Comparison of ENCODE assay signal across 8 mouse cellular contexts in genomic region chr4:125065517-125066307, GRCm38 (mm10). TPM values are rescaled to one million over a fixed set of nuclear protein-coding genes. Genes with fewer than 3 reads are reported as not detected.
A peak's percentile ranks its signal among the peaks of the same experiment; 100 is the strongest.
DNase-seq lines count a peak whose midpoint lies in the region; ATAC-seq and TF ChIP-seq lines count a peak whose summit lies in the region.

Gene Dnali1, minus strand, starts transcription at chr4:125065703.

- 2% methylated on average over 26 of the region's 26 CpGs for WGBS in hindbrain, embryonic 15.5 days
- WGBS in limb, embryonic 12.5 days: 3% methylated on average over 26 of the region's 26 CpGs
- 2% methylated on average over 26 of the region's 26 CpGs for WGBS in midbrain, embryonic 11.5 days

- H3K4me1 ChIP-seq in hindbrain, embryonic 15.5 days (replicated peaks): peaks cover 23% of the 10 kb centered on the region
- H3K4me1 ChIP-seq in limb, embryonic 12.5 days (replicated peaks): peaks cover 11% of the 10 kb centered on the region
- H3K4me1 ChIP-seq in midbrain, embryonic 11.5 days (ENCODE audit: control insufficient read depth, insufficient read depth, low read length): peaks cover 13% of the 10 kb centered on the region

- peak within 1 kb of the TSS; percentile 92 for H3K27ac ChIP-seq in gastrocnemius, adult 2 months
- peak within 1 kb of the TSS; percentile 74 for H3K27ac ChIP-seq in hindbrain, embryonic 15.5 days (replicated peaks)
- peak within 1 kb of the TSS; percentile 64 for H3K27ac ChIP-seq in limb, embryonic 12.5 days
- H3K27ac ChIP-seq in midbrain, embryonic 11.5 days (ENCODE audit: low read depth, low read length): no peak within 1 kb of the TSS

- DNase-seq in left cerebral cortex, adult 18-20 months (ENCODE audit: low spot score in 2 of 2): peak; percentile 18 to 21
- DNase-seq in left cerebral cortex, adult 8-10 months (ENCODE audit: low spot score in 2 of 2): no peak
- peak; percentile 32 to 42 for DNase-seq in cerebellum, postnatal 14 days
- peak; percentile 62 for DNase-seq in gastrocnemius, adult 2 months
- peak; percentile 91 for DNase-seq in midbrain, embryonic 11.5 days (ENCODE audit: low spot score, missing footprints)
- peak; percentile 40 to 62 for DNase-seq in spleen, adult 18-20 months

- peak; percentile 49; the same call in 1 of the 2 replicates for ATAC-seq in hindbrain, embryonic 15.5 days (ENCODE audit: low FRiP score, low read depth)
- ATAC-seq in limb, embryonic 12.5 days (ENCODE audit: insufficient number of reproducible peaks, insufficient read depth, low FRiP score, low TSS enrichment, low read depth): no peak
- ATAC-seq in midbrain, embryonic 11.5 days (ENCODE audit: low FRiP score): peak; percentile 61

- H3K4me3 ChIP-seq in gastrocnemius, adult 2 months: peak within 1 kb of the TSS; percentile 97
- H3K4me3 ChIP-seq in hindbrain, embryonic 15.5 days: peak within 1 kb of the TSS; percentile 77
- H3K4me3 ChIP-seq in limb, embryonic 12.5 days (replicated peaks): peak within 1 kb of the TSS; percentile 96
- H3K4me3 ChIP-seq in midbrain, embryonic 11.5 days (ENCODE audit: low read depth, low read length): peak within 1 kb of the TSS; percentile 85

- peak within 1 kb of the TSS; percentile 75 for H3K9ac ChIP-seq in hindbrain, embryonic 15.5 days
- H3K9ac ChIP-seq in limb, embryonic 12.5 days (replicated peaks): peak within 1 kb of the TSS; percentile 93
- peak within 1 kb of the TSS; percentile 80 for H3K9ac ChIP-seq in midbrain, embryonic 11.5 days (ENCODE audit: low read length)

- H3K27me3 ChIP-seq in hindbrain, embryonic 15.5 days: no peaks in the 10 kb centered on the region; the same call in 1 of the 2 replicates
- peaks cover 23% of the 10 kb centered on the region for H3K27me3 ChIP-seq in limb, embryonic 12.5 days
- H3K27me3 ChIP-seq in midbrain, embryonic 11.5 days (ENCODE audit: control insufficient read depth, insufficient read depth, low read length): no peaks in the 10 kb centered on the region

- peak within 1 kb of the TSS; percentile 91 for H3K4me2 ChIP-seq in hindbrain, embryonic 15.5 days
- H3K4me2 ChIP-seq in limb, embryonic 12.5 days: peak within 1 kb of the TSS; percentile 91
- peak within 1 kb of the TSS; percentile 65 for H3K4me2 ChIP-seq in midbrain, embryonic 11.5 days

- intact Hi-C loops in gastrocnemius, adult 2 months (cut with DNase I): loop anchor here (2.0 kb wide), 3 partner anchors 19 to 129 kb away; partner anchors contain the start of genes 9930104L06Rik and Meaf6

- no peak for TF ChIP-seq CTCF in gastrocnemius, adult 2 months (IDR thresholded peaks at IDR 0.05)

- H3K9me3 ChIP-seq in hindbrain, embryonic 15.5 days: no peaks in the 10 kb centered on the region
- no peaks in the 10 kb centered on the region for H3K9me3 ChIP-seq in limb, embryonic 12.5 days
- H3K9me3 ChIP-seq in midbrain, embryonic 11.5 days (ENCODE audit: control insufficient read depth, low read length): no peaks in the 10 kb centered on the region

- peaks cover 15% of the 10 kb centered on the region for H3K36me3 ChIP-seq in hindbrain, embryonic 15.5 days
- peaks cover 27% of the 10 kb centered on the region for H3K36me3 ChIP-seq in limb, embryonic 12.5 days
- peaks cover 7% of the 10 kb centered on the region for H3K36me3 ChIP-seq in midbrain, embryonic 11.5 days (ENCODE audit: control insufficient read depth, insufficient read depth, low read length)

RNA-seq across cellular contexts. Expression of gene Dnali1, which starts in this region (rescaled TPM):
- total RNA-seq in left cerebral cortex, adult 18-20 months (2021): under 1 TPM; 0.16 to 0.77 TPM
- under 1 TPM; 0.38 to 0.77 (median 0.69) TPM for total RNA-seq in left cerebral cortex, adult 8-10 months (2022)
- total RNA-seq in gastrocnemius, adult 2 months (2021): not detected
- polyA plus RNA-seq in hindbrain, embryonic 15.5 days (2015; fragmentation: Nextera tagmentation; extraction: Ambion mirVana): 1.1 and 1.4 TPM in 2 replicates
- polyA plus RNA-seq in limb, embryonic 12.5 days (2016; fragmentation: Nextera tagmentation; extraction: Ambion mirVana): not detected in 2 replicates
- polyA plus RNA-seq in midbrain, embryonic 11.5 days (2014; fragmentation: Nextera tagmentation; extraction: Ambion mirVana): 0.23 and 0.42 TPM in 2 replicates

Comparison
In these comparisons a context has a peak if more than half of its experiments do, and no peak if none do; other contexts are left out.
1. Peak in DNase-seq in left cerebral cortex, adult 18-20 months; RNA of the gene not detected or under 1 TPM.
2. Peak in DNase-seq, H3K4me3 ChIP-seq and H3K27ac ChIP-seq in gastrocnemius, adult 2 months; RNA of the gene not detected or under 1 TPM.
3. Peak in DNase-seq, ATAC-seq, H3K4me3 ChIP-seq, H3K9ac ChIP-seq and H3K4me2 ChIP-seq in midbrain, embryonic 11.5 days; RNA of the gene not detected or under 1 TPM.
4. DNase-seq: peak in cerebellum, postnatal 14 days (2 of 2) and spleen, adult 18-20 months (2 of 2); none in left cerebral cortex, adult 8-10 months (0 of 2).
5. Peak in every context shown above with its lines, with median percentiles within 50 percentile points of each other: H3K4me3 ChIP-seq, H3K4me2 ChIP-seq and H3K9ac ChIP-seq.